Mouse (Mus musculus) embryonic fibroblast, embryonic 13.5 days (primary cell): ENCODE results near the gene Igf1r.

ENCODE experiments used
- CTCF ChIP-seq: IDR thresholded peaks from 2 replicates; pipeline ENCODE4 v1.5.1; 2011; ENCODE audit warnings: mild to moderate bottlenecking, control low read depth, low read length, moderate library complexity, borderline replicate concordance; ENCODE audit not compliant: insufficient read depth
- POLR2A ChIP-seq: IDR thresholded peaks from 2 replicates; pipeline ENCODE4 v1.6.1; 2011; ENCODE audit warnings: low read depth, mild to moderate bottlenecking, control low read depth, low read length, moderate library complexity

GRCm38 (mm10) chr7:68009635-68010034 is 57.0 kb downstream of the Igf1r start:
- TF ChIP-seq POLR2A = no peak
- TF ChIP-seq CTCF = no peak
